Mouse (Mus musculus): ENCODE measurements around the gene Tcf7l2. TPM values are rescaled to one million over a fixed set of nuclear protein-coding genes. Genes with fewer than 3 reads are reported as not detected.

The Tcf7l2 gene
- polyA plus RNA-seq, 1 experiment from 2014 or later, result 48.2 TPM

DNA sequence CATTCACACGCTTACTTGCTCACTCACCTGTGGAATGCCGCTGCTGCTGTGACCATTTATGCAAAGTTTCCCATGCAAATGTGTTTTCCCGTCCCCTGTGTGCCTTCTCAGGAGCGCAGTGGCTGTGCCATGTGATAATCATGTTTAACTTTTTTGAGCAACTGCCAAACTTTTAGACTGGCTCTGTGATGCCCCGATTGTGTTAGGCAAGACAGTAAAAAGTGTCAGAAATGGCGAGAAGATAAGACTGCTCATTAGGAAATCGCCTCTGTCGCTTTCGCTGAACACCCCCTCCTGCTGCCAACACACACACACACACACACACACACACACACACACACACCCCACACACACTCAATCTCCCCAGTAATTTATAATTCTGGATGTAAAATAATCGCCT lies 39.5 kb downstream of the Tcf7l2 start:
- Histone ChIP-seq H3K4me2 (no peak overlapping the region), H3K27me3 (no peaks in the 10 kb centered on the region), H3K27ac (no peak overlapping the region), H3K9ac (no peak overlapping the region), H3K4me1 (replicated peaks) (peaks cover 47% of the 10 kb centered on the region), H3K9me3 (replicated peaks) (no peaks in the 10 kb centered on the region), H3K4me3 (no peak overlapping the region), H3K36me3 (no peaks in the 10 kb centered on the region)
- 57% methylated on average over 10 of the region's 10 CpGs for WGBS
- no peak for ATAC-seq (replicated peaks; ENCODE audit: insufficient number of reproducible peaks, insufficient read depth, low FRiP score, low read depth)

- ATAC-seq (replicated peaks; ENCODE audit: insufficient number of reproducible peaks, insufficient read depth, low FRiP score, low read depth), result no peak
- peaks cover 47% of the 10 kb centered on the region for H3K4me1 ChIP-seq (replicated peaks)
- H3K27me3 ChIP-seq, result no peaks in the 10 kb centered on the region
These were observed 40.1 kb downstream of the Tcf7l2 start for GRCm38 (mm10) chr19:55781681-55782080.

GRCm38 (mm10) chr19:55784796-55785418 lies 43.3 kb downstream of the Tcf7l2 start:
- no peak overlapping the region for H3K4me2 ChIP-seq
- ATAC-seq (replicated peaks; ENCODE audit: insufficient number of reproducible peaks, insufficient read depth, low FRiP score, low read depth), result no peak
- H3K4me3 ChIP-seq, result no peak overlapping the region
- H3K9ac ChIP-seq, result no peak overlapping the region
- no peaks in the 10 kb centered on the region for H3K9me3 ChIP-seq (replicated peaks)
- WGBS, result 73% methylated on average over 21 of the region's 21 CpGs
- no peaks in the 10 kb centered on the region for H3K27me3 ChIP-seq
- H3K4me1 ChIP-seq (replicated peaks), result peaks cover 64% of the 10 kb centered on the region
- H3K27ac ChIP-seq, result no peak overlapping the region
- H3K36me3 ChIP-seq, result no peaks in the 10 kb centered on the region

More at GRCm38 (mm10) chr19:55781681-55782080, 40.1 kb downstream of the Tcf7l2 start:
- 52% methylated on average over 8 of the region's 8 CpGs for WGBS
- no peaks in the 10 kb centered on the region for H3K9me3 ChIP-seq (replicated peaks)
- H3K9ac ChIP-seq, result no peak overlapping the region
- H3K4me2 ChIP-seq, result no peak overlapping the region
- no peak overlapping the region for H3K27ac ChIP-seq
- no peaks in the 10 kb centered on the region for H3K36me3 ChIP-seq
- H3K4me3 ChIP-seq, result no peak overlapping the region

GRCm38 (mm10) chr19:55787420-55787819 lies 45.8 kb downstream of the Tcf7l2 start:
- H3K9me3 ChIP-seq (replicated peaks), result no peaks in the 10 kb centered on the region
- no peak for ATAC-seq (replicated peaks; ENCODE audit: insufficient number of reproducible peaks, insufficient read depth, low FRiP score, low read depth)
- H3K4me2 ChIP-seq, result no peak overlapping the region
- H3K4me3 ChIP-seq, result no peak overlapping the region
- H3K4me1 ChIP-seq (replicated peaks), result peaks cover 65% of the 10 kb centered on the region
- H3K27ac ChIP-seq, result no peak overlapping the region
- no peaks in the 10 kb centered on the region for H3K27me3 ChIP-seq
- 73% methylated on average over 13 of the region's 13 CpGs for WGBS
- H3K36me3 ChIP-seq, result no peaks in the 10 kb centered on the region
- H3K9ac ChIP-seq, result no peak overlapping the region

- no peaks in the 10 kb centered on the region for H3K27me3 ChIP-seq
- no peak for ATAC-seq (replicated peaks; ENCODE audit: insufficient number of reproducible peaks, insufficient read depth, low FRiP score, low read depth)
- no peak overlapping the region for H3K4me2 ChIP-seq
- 65% methylated on average over 7 of the region's 7 CpGs for WGBS
- H3K27ac ChIP-seq, result no peak overlapping the region
- no peak overlapping the region for H3K4me3 ChIP-seq
- peaks cover 61% of the 10 kb centered on the region for H3K4me1 ChIP-seq (replicated peaks)
- no peak overlapping the region for H3K9ac ChIP-seq
- H3K36me3 ChIP-seq, result no peaks in the 10 kb centered on the region
- H3K9me3 ChIP-seq (replicated peaks), result no peaks in the 10 kb centered on the region
These were observed 46.8 kb downstream of the Tcf7l2 start for GRCm38 (mm10) chr19:55788285-55788904.

DNA sequence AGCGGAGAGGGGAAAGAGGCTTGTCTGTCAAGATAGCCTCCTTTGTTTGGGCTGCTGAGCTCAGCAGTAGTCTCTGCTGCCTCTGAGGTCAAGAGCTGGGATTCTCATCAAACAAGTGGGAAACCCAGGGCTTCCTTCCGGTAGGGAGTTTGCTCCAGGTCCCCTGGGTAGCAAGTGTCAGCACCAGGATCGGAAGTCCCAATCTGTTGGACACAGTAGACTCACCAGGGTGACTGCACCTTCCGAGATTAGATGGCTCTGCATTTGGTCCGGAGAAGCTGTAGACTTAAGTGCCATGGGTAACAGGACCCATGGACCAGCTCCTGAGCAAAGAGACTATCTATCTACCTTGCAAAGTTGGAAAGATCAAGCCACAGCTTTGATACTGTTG lies 47.3 kb downstream of the Tcf7l2 start:
- Histone ChIP-seq H3K27me3 (no peaks in the 10 kb centered on the region), H3K4me3 (no peak overlapping the region), H3K4me2 (no peak overlapping the region), H3K4me1 (replicated peaks) (peaks cover 57% of the 10 kb centered on the region), H3K9ac (no peak overlapping the region), H3K9me3 (replicated peaks) (no peaks in the 10 kb centered on the region), H3K27ac (no peak overlapping the region), H3K36me3 (no peaks in the 10 kb centered on the region)
- WGBS, result 47% methylated on average over 5 of the region's 5 CpGs
- no peak for ATAC-seq (replicated peaks; ENCODE audit: insufficient number of reproducible peaks, insufficient read depth, low FRiP score, low read depth)

DNA sequence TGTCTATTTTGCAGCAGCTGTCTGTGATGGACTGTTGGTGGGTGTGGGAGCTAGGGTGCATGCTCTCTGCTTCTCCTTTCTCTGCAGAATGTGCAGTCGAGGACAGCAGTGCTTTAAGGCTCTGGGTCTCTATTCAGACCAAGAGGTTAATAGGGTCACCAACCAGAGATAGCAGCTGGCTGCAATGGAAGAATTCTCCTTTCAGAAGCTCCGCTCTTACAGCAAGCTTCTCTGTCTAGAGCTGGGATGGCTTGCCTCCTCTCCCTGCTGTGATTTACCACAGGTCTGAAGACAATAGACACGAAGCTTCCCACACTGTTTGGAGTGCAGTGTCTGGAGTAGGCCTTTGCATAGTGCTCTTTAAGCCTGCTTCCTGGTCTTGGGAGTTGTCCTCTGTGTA lies 48.2 kb downstream of the Tcf7l2 start:
- WGBS, result 37% methylated on average over 3 of the region's 3 CpGs
- ATAC-seq (replicated peaks; ENCODE audit: insufficient number of reproducible peaks, insufficient read depth, low FRiP score, low read depth), result no peak
- peaks cover 53% of the 10 kb centered on the region for H3K4me1 ChIP-seq (replicated peaks)
- H3K27ac ChIP-seq, result no peak overlapping the region
- H3K36me3 ChIP-seq, result no peaks in the 10 kb centered on the region
- H3K9me3 ChIP-seq (replicated peaks), result no peaks in the 10 kb centered on the region
- no peak overlapping the region for H3K9ac ChIP-seq
- H3K27me3 ChIP-seq, result no peaks in the 10 kb centered on the region
- H3K4me3 ChIP-seq, result no peak overlapping the region
- no peak overlapping the region for H3K4me2 ChIP-seq

DNA sequence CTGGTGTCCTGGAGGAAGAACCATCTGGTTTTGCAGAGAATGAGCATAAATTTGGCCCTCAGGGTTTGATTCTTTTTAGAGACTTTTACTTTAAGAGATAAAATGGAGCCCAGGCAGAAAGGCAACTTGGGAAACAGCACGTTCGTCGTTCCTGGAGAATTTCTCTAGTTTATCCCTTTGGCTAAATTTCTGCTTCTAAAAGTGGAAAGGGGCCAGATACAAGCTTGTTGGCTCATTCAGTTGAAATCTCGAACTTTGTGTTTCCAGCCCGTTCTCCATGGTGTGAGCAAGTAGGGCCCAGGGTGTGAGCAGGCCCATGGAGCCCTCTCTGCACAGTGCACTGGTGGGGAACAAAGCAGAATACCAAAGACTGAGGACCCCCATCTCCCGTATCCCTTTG lies 49.7 kb downstream of the Tcf7l2 start:
- no peak for ATAC-seq (replicated peaks; ENCODE audit: insufficient number of reproducible peaks, insufficient read depth, low FRiP score, low read depth)

DNA sequence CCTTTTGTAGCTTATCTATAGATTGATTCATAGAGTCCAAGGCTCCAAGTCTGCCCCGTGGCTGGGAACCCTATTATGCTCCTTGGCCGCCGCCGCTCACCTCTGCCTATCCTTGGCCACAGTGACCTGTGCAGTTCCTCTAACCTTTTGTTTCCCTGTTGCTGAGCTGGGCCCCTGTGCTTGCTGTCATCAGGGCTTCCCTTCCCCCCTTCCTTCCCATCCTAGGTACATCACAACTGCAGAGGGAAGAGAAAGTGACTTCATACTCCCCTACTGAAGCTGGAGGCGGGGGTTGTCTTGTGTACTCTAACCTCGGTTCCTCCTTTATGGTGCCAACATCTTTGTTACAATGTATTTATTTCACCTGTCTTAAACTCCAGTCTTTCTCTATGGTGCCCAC lies 50.3 kb downstream of the Tcf7l2 start:
- H3K27me3 ChIP-seq, result no peaks in the 10 kb centered on the region
- H3K36me3 ChIP-seq, result no peaks in the 10 kb centered on the region
- H3K9me3 ChIP-seq (replicated peaks), result no peaks in the 10 kb centered on the region
- no peak overlapping the region for H3K4me2 ChIP-seq
- H3K4me3 ChIP-seq, result no peak overlapping the region
- no peak for ATAC-seq (replicated peaks; ENCODE audit: insufficient number of reproducible peaks, insufficient read depth, low FRiP score, low read depth)
- H3K27ac ChIP-seq, result peak overlapping the region; percentile 64
- H3K4me1 ChIP-seq (replicated peaks), result peaks cover 54% of the 10 kb centered on the region
- WGBS, result 84% methylated on average over 6 of the region's 6 CpGs
- no peak overlapping the region for H3K9ac ChIP-seq

More for the DNA sequence above, 49.7 kb downstream of the Tcf7l2 start:
- H3K36me3 ChIP-seq, result no peaks in the 10 kb centered on the region
- no peak overlapping the region for H3K4me3 ChIP-seq
- H3K4me1 ChIP-seq (replicated peaks), result peaks cover 51% of the 10 kb centered on the region
- peak overlapping the region; percentile 64 for H3K27ac ChIP-seq
- no peak overlapping the region for H3K9ac ChIP-seq
- WGBS, result 60% methylated on average over 6 of the region's 6 CpGs
- H3K9me3 ChIP-seq (replicated peaks), result no peaks in the 10 kb centered on the region
- H3K4me2 ChIP-seq, result no peak overlapping the region
- H3K27me3 ChIP-seq, result no peaks in the 10 kb centered on the region

- WGBS, result 51% methylated on average over 5 of the region's 5 CpGs
- no peak overlapping the region for H3K4me2 ChIP-seq
- no peaks in the 10 kb centered on the region for H3K27me3 ChIP-seq
- no peaks in the 10 kb centered on the region for H3K9me3 ChIP-seq (replicated peaks)
- no peak overlapping the region for H3K9ac ChIP-seq
- no peak overlapping the region for H3K4me3 ChIP-seq
- H3K4me1 ChIP-seq (replicated peaks), result peaks cover 60% of the 10 kb centered on the region
- no peak overlapping the region for H3K27ac ChIP-seq
- no peaks in the 10 kb centered on the region for H3K36me3 ChIP-seq
- ATAC-seq (replicated peaks; ENCODE audit: insufficient number of reproducible peaks, insufficient read depth, low FRiP score, low read depth), result no peak
These were observed 51.0 kb downstream of the Tcf7l2 start for GRCm38 (mm10) chr19:55792571-55792970.

DNA sequence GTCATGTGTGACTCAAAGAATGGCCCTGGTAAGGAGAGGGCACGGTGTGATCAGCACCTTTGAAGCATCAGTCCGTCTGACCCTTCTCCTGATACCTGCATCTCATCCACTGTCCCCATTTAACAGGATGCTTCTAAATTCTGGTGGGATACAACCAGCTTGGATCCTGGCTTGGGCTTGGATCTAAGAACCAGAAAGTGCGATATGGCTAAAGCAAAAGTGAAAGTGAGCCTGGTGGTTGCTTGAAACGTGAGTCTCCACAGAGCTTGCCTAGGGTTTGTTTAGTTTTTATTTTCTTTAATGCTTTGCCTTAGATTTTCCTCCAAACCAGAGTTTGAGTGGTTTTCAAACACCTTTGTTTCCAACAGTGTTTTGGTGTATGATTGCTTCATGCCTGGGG lies 51.4 kb downstream of the Tcf7l2 start:
- Histone ChIP-seq H3K4me1 (replicated peaks) (peaks cover 64% of the 10 kb centered on the region), H3K36me3 (no peaks in the 10 kb centered on the region)

More for the DNA sequence above, 51.4 kb downstream of the Tcf7l2 start:
- Histone ChIP-seq H3K4me3 (no peak overlapping the region), H3K27me3 (no peaks in the 10 kb centered on the region), H3K27ac (no peak overlapping the region), H3K9me3 (replicated peaks) (no peaks in the 10 kb centered on the region), H3K4me2 (no peak overlapping the region), H3K9ac (no peak overlapping the region)
- ATAC-seq (replicated peaks; ENCODE audit: insufficient number of reproducible peaks, insufficient read depth, low FRiP score, low read depth), result no peak
- WGBS, result 69% methylated on average over 4 of the region's 4 CpGs

Measured in heart, embryonic 15.5 days (tissue).